Mouse (Mus musculus): Measurements from ENCODE around the gene Olfr819. TPM values are rescaled to one million over a fixed set of nuclear protein-coding genes. Genes with fewer than 3 reads are reported as not detected.

Gene Olfr819
- not detected in 2 replicates for polyA plus RNA-seq (2021; fragmentation: Nextera tagmentation)
- long read RNA-seq, experiment 1, result 0 reads
- long read RNA-seq, experiment 2, result 0 reads

GRCm38 (mm10) chr10:129967166-129967565 lies at the start of gene Olfr819:
Gene Olfr819, minus strand, starts transcription at chr10:129967266.

GRCm38 (mm10) chr10:130012321-130012720 lies 45.3 kb upstream of the Olfr819 start, which contains the start of gene Olfr820:
Gene Olfr820, plus strand, starts transcription at chr10:130012621.

GRCm38 (mm10) chr10:129984962-129985361 lies 17.9 kb upstream of the Olfr819 start, which contains the start of gene Gm10310:
Gene Gm10310, minus strand, starts transcription at chr10:129985062.

GRCm38 (mm10) chr10:129976040-129976439 lies 9.0 kb upstream of the Olfr819 start, which contains the start of gene Olfr247:
Gene Olfr247, minus strand, starts transcription at chr10:129976140.

GRCm38 (mm10) chr10:129949000-129949399 lies 18.1 kb downstream of the Olfr819 start, which contains the start of gene Olfr818:
Gene Olfr818, minus strand, starts transcription at chr10:129949100.

GRCm38 (mm10) chr10:129915497-129915896 lies 51.6 kb downstream of the Olfr819 start, which contains the start of gene Olfr816:
Gene Olfr816, minus strand, starts transcription at chr10:129915597.

Other genes starting within 250 kb of the Olfr819 start
- gene Olfr805, start 237.9 kb downstream of the Olfr819 start, polyA plus RNA-seq (2021; fragmentation: Nextera tagmentation), result not detected in 2 replicates
- gene Olfr806, start 225.3 kb downstream of the Olfr819 start, polyA plus RNA-seq (2021; fragmentation: Nextera tagmentation), result not detected in 2 replicates
- gene Olfr807, start 209.5 kb downstream of the Olfr819 start, polyA plus RNA-seq (2021; fragmentation: Nextera tagmentation), result not detected in 2 replicates
- not detected in 2 replicates for gene Olfr808, start 201.8 kb downstream of the Olfr819 start, polyA plus RNA-seq (2021; fragmentation: Nextera tagmentation)
- gene Olfr809, start 192.6 kb downstream of the Olfr819 start, polyA plus RNA-seq (2021; fragmentation: Nextera tagmentation), result not detected in 2 replicates
- not detected in 2 replicates for gene Olfr810, start 172.3 kb downstream of the Olfr819 start, polyA plus RNA-seq (2021; fragmentation: Nextera tagmentation)
- gene Olfr811, start 162.9 kb downstream of the Olfr819 start, polyA plus RNA-seq (2021; fragmentation: Nextera tagmentation), result not detected in 2 replicates
- gene Olfr812, start 121.2 kb downstream of the Olfr819 start, polyA plus RNA-seq (2021; fragmentation: Nextera tagmentation), result not detected in 2 replicates
- gene Olfr813, start 111.9 kb downstream of the Olfr819 start, polyA plus RNA-seq (2021; fragmentation: Nextera tagmentation), result not detected in 2 replicates
- gene Olfr814, start 87.4 kb downstream of the Olfr819 start, polyA plus RNA-seq (2021; fragmentation: Nextera tagmentation), result not detected in 2 replicates
- not detected in 2 replicates for gene Olfr815, start 61.4 kb downstream of the Olfr819 start, polyA plus RNA-seq (2021; fragmentation: Nextera tagmentation)
- gene Olfr816, start 51.7 kb downstream of the Olfr819 start, polyA plus RNA-seq (2021; fragmentation: Nextera tagmentation), result not detected in 2 replicates
- not detected in 2 replicates for gene Olfr818, start 18.2 kb downstream of the Olfr819 start, polyA plus RNA-seq (2021; fragmentation: Nextera tagmentation)
- gene Olfr247, start 8.9 kb upstream of the Olfr819 start, polyA plus RNA-seq (2021; fragmentation: Nextera tagmentation), result not detected in 2 replicates
- 0.03 TPM in 1 of 2 replicates, not detected in the other for gene Gm10310, start 17.8 kb upstream of the Olfr819 start, polyA plus RNA-seq (2021; fragmentation: Nextera tagmentation)
- gene Olfr820, start 45.4 kb upstream of the Olfr819 start, polyA plus RNA-seq (2021; fragmentation: Nextera tagmentation), result not detected in 2 replicates
- gene Olfr821, start 63.1 kb upstream of the Olfr819 start, polyA plus RNA-seq (2021; fragmentation: Nextera tagmentation), result not detected in 2 replicates
- not detected in 2 replicates for gene Olfr822, start 103.9 kb upstream of the Olfr819 start, polyA plus RNA-seq (2021; fragmentation: Nextera tagmentation)
- not detected in 2 replicates for gene Olfr823, start 148.1 kb upstream of the Olfr819 start, polyA plus RNA-seq (2021; fragmentation: Nextera tagmentation)
- not detected in 2 replicates for gene Olfr824, start 162.7 kb upstream of the Olfr819 start, polyA plus RNA-seq (2021; fragmentation: Nextera tagmentation)
- gene Olfr825, start 199.5 kb upstream of the Olfr819 start, polyA plus RNA-seq (2021; fragmentation: Nextera tagmentation), result not detected in 2 replicates
- not detected in 2 replicates for gene Olfr826, start 216.9 kb upstream of the Olfr819 start, polyA plus RNA-seq (2021; fragmentation: Nextera tagmentation)
- not detected in 2 replicates for gene Olfr827, start 247.1 kb upstream of the Olfr819 start, polyA plus RNA-seq (2021; fragmentation: Nextera tagmentation)

Data from left cerebral cortex, adult 6 months (tissue).